Mouse (Mus musculus) heart, embryonic 16.5 days (tissue): ENCODE data around the gene Mup7. TPM values are rescaled to one million over a fixed set of nuclear protein-coding genes. Genes with fewer than 3 reads are reported as not detected.
"Not testable (repeated sequence)": the region's sequence is repeated elsewhere in the genome, so short reads cannot be mapped to it uniquely, and the experiment has no call there.

ENCODE experiments used
- ATAC-seq: fragments of 200-750 bp; cut with Nextera tagmentation; replicated peaks from 2 replicates; pipeline ENCODE4 v1.8.0; 2017; ENCODE audit warnings: moderate number of reproducible peaks; ENCODE audit not compliant: insufficient read depth, low FRiP score; ENCODE audit errors: extremely low read depth
- H3K27ac ChIP-seq: fragments of 300-500 bp; sonication (generic); 2 replicates; pipeline ENCODE4 v1.5.1; 2014; ENCODE audit warnings: mild to moderate bottlenecking, low read length, control low read depth, moderate library complexity
- H3K27me3 ChIP-seq: fragments of 300-500 bp; sonication (generic); 2 replicates; pipeline ENCODE4 v1.6.1; 2014; ENCODE audit warnings: low read length, mixed read lengths; ENCODE audit not compliant: control insufficient read depth, insufficient read depth
- H3K36me3 ChIP-seq: fragments of 300-500 bp; sonication (generic); 2 replicates; pipeline ENCODE4 v1.6.1; 2014; ENCODE audit not compliant: control insufficient read depth, insufficient read depth
- H3K4me1 ChIP-seq: fragments of 300-500 bp; sonication (generic); 2 replicates; pipeline ENCODE4 v1.6.1; 2014; ENCODE audit warnings: low read length, mixed read lengths; ENCODE audit not compliant: control insufficient read depth, insufficient read depth
- H3K4me2 ChIP-seq: fragments of 300-500 bp; sonication (generic); 2 replicates; pipeline ENCODE4 v1.6.1; 2014; ENCODE audit warnings: low read depth, mild to moderate bottlenecking, control low read depth, low read length
- H3K4me3 ChIP-seq: fragments of 300-500 bp; sonication (generic); 2 replicates; pipeline ENCODE4 v1.5.1; 2014; ENCODE audit warnings: mild to moderate bottlenecking, control low read depth, low read length
- H3K9ac ChIP-seq: fragments of 300-500 bp; sonication (generic); 2 replicates; pipeline ENCODE4 v1.6.1; 2014; ENCODE audit warnings: low read length, control low read depth
- H3K9me3 ChIP-seq: fragments of 300-500 bp; sonication (generic); replicated peaks from 2 replicates; pipeline ENCODE4 v1.6.1; 2016; ENCODE audit warnings: low read length; ENCODE audit not compliant: control insufficient read depth
- WGBS: fragments of 180-500 bp; shearing (Covaris S2); extraction: QIAGEN DNeasy Blood & Tissue Kit; methylation state at CpG from one replicate; pipeline ENCODE4 v1.1.7; 2014; 5-methylcytosine and 5-hydroxymethylcytosine counted together
- polyA plus RNA-seq: library from polyadenylated mRNA; unstranded; fragments of >200 nt; fragmentation: Nextera tagmentation; extraction: Ambion mirVana; gene quantifications from 2 replicates; pipeline ENCODE4 v1.2.1, GENCODE M21; 2015

Gene Mup7
- polyA plus RNA-seq = not detected in 2 replicates

GRCm38 (mm10) chr4:60070375-60070774, at the start of gene Mup7:
Mup7 (minus strand) TSS chr4:60070475.
- not testable (repeated sequence) for H3K27ac ChIP-seq, H3K4me1 ChIP-seq, ATAC-seq, H3K9me3 ChIP-seq, H3K9ac ChIP-seq, H3K4me2 ChIP-seq, H3K36me3 ChIP-seq, H3K4me3 ChIP-seq, H3K27me3 ChIP-seq
- 76% methylated on average over 2 of the region's 2 CpGs for WGBS

GRCm38 (mm10) chr4:60079865-60080264, 9.6 kb upstream of the Mup7 start:
- ATAC-seq, H3K27me3 ChIP-seq, H3K4me2 ChIP-seq, H3K4me3 ChIP-seq, H3K9ac ChIP-seq, H3K36me3 ChIP-seq, H3K27ac ChIP-seq, H3K9me3 ChIP-seq, H3K4me1 ChIP-seq: not testable (repeated sequence)
- 53% methylated on average over 3 of the region's 3 CpGs for WGBS

- WGBS = 65% methylated on average over 11 of the region's 13 CpGs
- H3K4me3 ChIP-seq, H3K36me3 ChIP-seq, H3K4me2 ChIP-seq, H3K9ac ChIP-seq, H3K4me1 ChIP-seq, H3K27ac ChIP-seq, ATAC-seq, H3K9me3 ChIP-seq, H3K27me3 ChIP-seq: not testable (repeated sequence)
Observed at GRCm38 (mm10) chr4:60029334-60030111, 40.8 kb downstream of the Mup7 start.

DNA sequence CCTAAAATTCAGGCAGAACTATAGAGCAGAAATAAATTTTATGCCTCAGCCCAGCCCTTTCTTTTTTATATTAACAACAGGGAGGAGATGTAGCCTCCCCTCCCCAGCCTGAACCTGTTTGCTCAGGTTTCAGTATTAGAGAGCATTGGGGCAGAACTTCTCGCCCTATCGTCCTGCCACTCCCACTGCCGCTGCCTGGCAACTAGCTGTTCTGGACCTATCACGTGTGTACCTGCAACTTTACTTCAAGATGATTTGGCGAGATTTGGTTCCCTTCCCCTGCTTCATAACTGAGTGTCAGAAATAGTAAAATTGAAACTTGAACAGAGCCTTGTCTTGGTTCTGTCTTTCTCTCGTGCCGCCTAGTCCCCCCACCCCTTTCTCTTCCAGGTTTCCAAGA, 50.1 kb downstream of the Mup7 start:
- not testable (repeated sequence) for H3K4me1 ChIP-seq, H3K9ac ChIP-seq, H3K9me3 ChIP-seq, H3K27ac ChIP-seq, H3K4me3 ChIP-seq, ATAC-seq, H3K27me3 ChIP-seq, H3K4me2 ChIP-seq, H3K36me3 ChIP-seq
- 87% methylated on average over 7 of the region's 7 CpGs for WGBS

Other genes with a start within 250 kb of the Mup7 start
- 7.5 and 13.7 TPM in 2 replicates for gene Slc46a2, start 155.4 kb downstream of the Mup7 start, polyA plus RNA-seq
- gene Mup4, start 109.8 kb downstream of the Mup7 start, polyA plus RNA-seq = not detected in 2 replicates
- not detected in 2 replicates for gene Mup6, start 106.2 kb downstream of the Mup7 start, polyA plus RNA-seq
- not detected in 2 replicates for gene Mup2, start 83.8 kb upstream of the Mup7 start, polyA plus RNA-seq
- gene Mup8, start 152.1 kb upstream of the Mup7 start, polyA plus RNA-seq = not detected in 2 replicates